Mouse (Mus musculus) intestine, embryonic 16.5 days (tissue): ENCODE data around the gene Tgm2. TPM values are rescaled to one million over a fixed set of nuclear protein-coding genes. Genes with fewer than 3 reads are reported as not detected.

Experiments
- ATAC-seq: fragments of 200-750 bp; cut with Nextera tagmentation; 2 replicates; pipeline ENCODE4 v1.8.0; 2017; ENCODE audit warnings: moderate TSS enrichment, moderate library complexity
- H3K27ac ChIP-seq: fragments of 300-500 bp; sonication (generic); 2 replicates; pipeline ENCODE4 v1.5.1; 2014; ENCODE audit warnings: mild to moderate bottlenecking, low read length
- H3K27me3 ChIP-seq: fragments of 300-500 bp; sonication (generic); replicated peaks from 2 replicates; pipeline ENCODE4 v1.6.1; 2014; ENCODE audit warnings: low read length, control low read depth, mixed read lengths; ENCODE audit not compliant: control insufficient read depth, insufficient read depth
- H3K36me3 ChIP-seq: fragments of 300-500 bp; sonication (generic); 2 replicates; pipeline ENCODE4 v1.6.1; 2014; ENCODE audit warnings: low read length, control low read depth; ENCODE audit not compliant: control insufficient read depth, insufficient read depth
- H3K4me1 ChIP-seq: fragments of 300-500 bp; sonication (generic); 2 replicates; pipeline ENCODE4 v1.6.1; 2014; ENCODE audit warnings: low read length, control low read depth, mixed read lengths; ENCODE audit not compliant: control insufficient read depth, insufficient read depth
- H3K4me2 ChIP-seq: fragments of 300-500 bp; sonication (generic); 2 replicates; pipeline ENCODE4 v1.6.1; 2014; ENCODE audit warnings: low read depth, low read length, control low read depth
- H3K4me3 ChIP-seq: fragments of 300-500 bp; sonication (generic); 2 replicates; pipeline ENCODE4 v1.5.1; 2014; ENCODE audit warnings: mild to moderate bottlenecking, low read length
- H3K9ac ChIP-seq: fragments of 300-500 bp; sonication (generic); 2 replicates; pipeline ENCODE4 v1.6.1; 2014; ENCODE audit warnings: low read depth, low read length
- H3K9me3 ChIP-seq: fragments of 300-500 bp; sonication (generic); 2 replicates; pipeline ENCODE4 v1.6.1; 2016; ENCODE audit warnings: low read length, control low read depth; ENCODE audit not compliant: control insufficient read depth
- WGBS: fragments of 180-500 bp; shearing (Covaris S2); extraction: QIAGEN DNeasy Blood & Tissue Kit; methylation state at CpG from one replicate; pipeline ENCODE4 v1.1.7; 2014; 5-methylcytosine and 5-hydroxymethylcytosine counted together
- polyA plus RNA-seq: library from polyadenylated mRNA; unstranded; fragments of >200 nt; fragmentation: Nextera tagmentation; extraction: Ambion mirVana; gene quantifications from 2 replicates; pipeline ENCODE4 v1.2.1, GENCODE M21; 2015

The Tgm2 gene
- polyA plus RNA-seq, 1 experiment from 2014 or later, result 96.5 TPM

- peak overlapping the region; percentile 48; the same call in 1 of the 2 replicates for H3K27ac ChIP-seq
Measured at GRCm38 (mm10) chr2:158145528-158146065, 639 bp downstream of the Tgm2 start.

GRCm38 (mm10) chr2:158144750-158145527, 1.3 kb downstream of the Tgm2 start:
- H3K9me3 ChIP-seq, result no peaks in the 10 kb centered on the region
- 0 out of 2 replicates have a peak overlapping the region, but pooled peaks have one; percentile 12 for H3K27ac ChIP-seq
- no peak for ATAC-seq
- peak overlapping the region; percentile 78 for H3K4me2 ChIP-seq
- no peaks in the 10 kb centered on the region for H3K27me3 ChIP-seq
- peak overlapping the region; percentile 84 for H3K9ac ChIP-seq
- H3K36me3 ChIP-seq, result no peaks in the 10 kb centered on the region
- H3K4me3 ChIP-seq, result peak overlapping the region; percentile 69
- H3K4me1 ChIP-seq, result peaks cover 44% of the 10 kb centered on the region
- WGBS, result 77% methylated on average over 6 of the region's 6 CpGs

More at GRCm38 (mm10) chr2:158145528-158146065, 639 bp downstream of the Tgm2 start:
- H3K4me1 ChIP-seq, result peaks cover 44% of the 10 kb centered on the region
- H3K4me2 ChIP-seq, result peak overlapping the region; percentile 78
- no peaks in the 10 kb centered on the region for H3K27me3 ChIP-seq
- H3K9me3 ChIP-seq, result no peaks in the 10 kb centered on the region
- peak overlapping the region; percentile 84 for H3K9ac ChIP-seq
- no peaks in the 10 kb centered on the region for H3K36me3 ChIP-seq
- WGBS, result 64% methylated on average over 5 of the region's 5 CpGs
- ATAC-seq, result peak; percentile 3
- peak overlapping the region; percentile 69 for H3K4me3 ChIP-seq

GRCm38 (mm10) chr2:158144263-158144662, 2.0 kb downstream of the Tgm2 start:
- Histone ChIP-seq H3K27me3 (no peaks in the 10 kb centered on the region), H3K4me1 (peaks cover 44% of the 10 kb centered on the region), H3K27ac (0 out of 2 replicates have a peak overlapping the region, but pooled peaks have one; percentile 12), H3K36me3 (no peaks in the 10 kb centered on the region), H3K4me2 (peak overlapping the region; percentile 78), H3K4me3 (peak overlapping the region; percentile 69), H3K9ac (peak overlapping the region; percentile 23), H3K9me3 (no peaks in the 10 kb centered on the region)
- WGBS, result 54% methylated on average over 8 of the region's 8 CpGs
- ATAC-seq, result no peak

- ATAC-seq, result no peak
- peak overlapping the region; percentile 69; the same call in 1 of the 2 replicates for H3K4me3 ChIP-seq
- 62% methylated on average over 3 of the region's 3 CpGs for WGBS
- H3K36me3 ChIP-seq, result no peaks in the 10 kb centered on the region
- peak overlapping the region; percentile 23; the same call in 1 of the 2 replicates for H3K9ac ChIP-seq
- 0 out of 2 replicates have a peak overlapping the region, but pooled peaks have one; percentile 12 for H3K27ac ChIP-seq
- no peaks in the 10 kb centered on the region for H3K9me3 ChIP-seq
- H3K27me3 ChIP-seq, result no peaks in the 10 kb centered on the region
- peak overlapping the region; percentile 78 for H3K4me2 ChIP-seq
- peaks cover 44% of the 10 kb centered on the region for H3K4me1 ChIP-seq
Measured at GRCm38 (mm10) chr2:158143816-158144215, 2.4 kb downstream of the Tgm2 start.

- Histone ChIP-seq H3K4me3 (0 out of 2 replicates have a peak overlapping the region, but pooled peaks have one; percentile 8), H3K36me3 (no peaks in the 10 kb centered on the region), H3K4me1 (peaks cover 44% of the 10 kb centered on the region), H3K9me3 (no peaks in the 10 kb centered on the region), H3K9ac (peak overlapping the region; percentile 46; the same call in 1 of the 2 replicates), H3K4me2 (peak overlapping the region; percentile 78; the same call in 1 of the 2 replicates), H3K27ac (no peak overlapping the region), H3K27me3 (no peaks in the 10 kb centered on the region)
- ATAC-seq, result no peak
- 81% methylated on average over 18 of the region's 18 CpGs for WGBS
Measured at GRCm38 (mm10) chr2:158142981-158143380, 3.3 kb downstream of the Tgm2 start.

GRCm38 (mm10) chr2:158141690-158142440, 4.4 kb downstream of the Tgm2 start:
- peak overlapping the region; percentile 54 for H3K27ac ChIP-seq
- no peaks in the 10 kb centered on the region for H3K9me3 ChIP-seq
- no peak overlapping the region for H3K4me3 ChIP-seq
- H3K27me3 ChIP-seq, result no peaks in the 10 kb centered on the region
- H3K4me1 ChIP-seq, result peaks cover 47% of the 10 kb centered on the region
- no peaks in the 10 kb centered on the region for H3K36me3 ChIP-seq
- WGBS, result 62% methylated on average over 7 of the region's 7 CpGs
- peak; percentile 61 for ATAC-seq
- 0 out of 2 replicates have a peak overlapping the region, but pooled peaks have one; percentile 7 for H3K4me2 ChIP-seq
- no peak overlapping the region; the same call in 1 of the 2 replicates for H3K9ac ChIP-seq

- H3K27ac ChIP-seq, result peak overlapping the region; percentile 17; the same call in 1 of the 2 replicates
- 79% methylated on average over 7 of the region's 7 CpGs for WGBS
- no peak overlapping the region for H3K9ac ChIP-seq
- no peaks in the 10 kb centered on the region for H3K27me3 ChIP-seq
- no peak overlapping the region for H3K4me2 ChIP-seq
- peaks cover 47% of the 10 kb centered on the region for H3K4me1 ChIP-seq
- H3K9me3 ChIP-seq, result no peaks in the 10 kb centered on the region
- no peak for ATAC-seq
- no peaks in the 10 kb centered on the region for H3K36me3 ChIP-seq
- no peak overlapping the region for H3K4me3 ChIP-seq
Measured at GRCm38 (mm10) chr2:158141271-158141670, 5.0 kb downstream of the Tgm2 start.

- WGBS, result 87% methylated on average over 5 of the region's 5 CpGs
- H3K4me1 ChIP-seq, result peaks cover 43% of the 10 kb centered on the region
- no peak overlapping the region for H3K4me3 ChIP-seq
- no peaks in the 10 kb centered on the region for H3K27me3 ChIP-seq
- ATAC-seq, result no peak
- H3K9ac ChIP-seq, result no peak overlapping the region
- H3K9me3 ChIP-seq, result no peaks in the 10 kb centered on the region
- peak overlapping the region; percentile 17; the same call in 1 of the 2 replicates for H3K27ac ChIP-seq
- no peak overlapping the region for H3K4me2 ChIP-seq
- H3K36me3 ChIP-seq, result no peaks in the 10 kb centered on the region
Measured at GRCm38 (mm10) chr2:158140664-158141063, 5.6 kb downstream of the Tgm2 start.

GRCm38 (mm10) chr2:158139628-158140027, 6.6 kb downstream of the Tgm2 start:
- Histone ChIP-seq H3K27ac (0 out of 2 replicates have a peak overlapping the region, but pooled peaks have one; percentile 14), H3K27me3 (no peaks in the 10 kb centered on the region), H3K9me3 (no peaks in the 10 kb centered on the region), H3K4me1 (peaks cover 38% of the 10 kb centered on the region), H3K4me3 (no peak overlapping the region), H3K36me3 (no peaks in the 10 kb centered on the region), H3K9ac (no peak overlapping the region), H3K4me2 (no peak overlapping the region)
- peak; percentile 39 for ATAC-seq
- 49% methylated on average over 7 of the region's 7 CpGs for WGBS
